Mouse (Mus musculus) lung, postnatal 10 days (tissue): Measurements from ENCODE around the gene Anxa11.
"Not testable (repeated sequence)": the region's sequence is repeated elsewhere in the genome, so short reads cannot be mapped to it uniquely, and the experiment has no call there.

ENCODE experiments used
- DNase-seq: peaks from one replicate; pipeline ENCODE4 v3.0.0; 2021

The Anxa11 gene

GRCm38 (mm10) chr14:25841991-25842687 is at the start of gene Anxa11:
Gene Anxa11, plus strand, starts transcription at chr14:25842156.
- DNase-seq = peak; percentile 92

- no peak for DNase-seq
These were observed 47.6 kb upstream of the Anxa11 start for GRCm38 (mm10) chr14:25794331-25794730.

- DNase-seq = no peak
These were observed 46.9 kb upstream of the Anxa11 start for GRCm38 (mm10) chr14:25795067-25795466.

- DNase-seq = peak; percentile 91
These were observed 46.3 kb upstream of the Anxa11 start for GRCm38 (mm10) chr14:25795561-25796174.

- no peak for DNase-seq
These were observed 45.3 kb upstream of the Anxa11 start for GRCm38 (mm10) chr14:25796619-25797018.

GRCm38 (mm10) chr14:25800166-25800960 is 41.6 kb upstream of the Anxa11 start:
- DNase-seq = peak; percentile 94

- peak; percentile 58 for DNase-seq
These were observed 39.4 kb upstream of the Anxa11 start for GRCm38 (mm10) chr14:25802511-25802910.

- DNase-seq = no peak
These were observed 38.6 kb upstream of the Anxa11 start for GRCm38 (mm10) chr14:25803246-25803809.

- DNase-seq = peak; percentile 35
These were observed 36.1 kb upstream of the Anxa11 start for GRCm38 (mm10) chr14:25805871-25806270.

GRCm38 (mm10) chr14:25806561-25806960 is 35.4 kb upstream of the Anxa11 start:
- no peak for DNase-seq

GRCm38 (mm10) chr14:25811026-25811425 is 30.9 kb upstream of the Anxa11 start:
- DNase-seq = not testable (repeated sequence)

GRCm38 (mm10) chr14:25814140-25814539 is 27.8 kb upstream of the Anxa11 start:
- no peak for DNase-seq

- peak; percentile 87 for DNase-seq
These were observed 25.5 kb upstream of the Anxa11 start for GRCm38 (mm10) chr14:25816416-25816815.

GRCm38 (mm10) chr14:25822584-25822983 is 19.4 kb upstream of the Anxa11 start:
- DNase-seq = no peak

- DNase-seq = no peak
These were observed 17.0 kb upstream of the Anxa11 start for GRCm38 (mm10) chr14:25824995-25825394.

GRCm38 (mm10) chr14:25825880-25826626 is 15.9 kb upstream of the Anxa11 start:
- no peak for DNase-seq

- no peak for DNase-seq
These were observed 15.1 kb upstream of the Anxa11 start for GRCm38 (mm10) chr14:25826866-25827265.

- no peak for DNase-seq
These were observed 10.6 kb upstream of the Anxa11 start for GRCm38 (mm10) chr14:25831332-25831731.

GRCm38 (mm10) chr14:25832301-25832700 is 9.7 kb upstream of the Anxa11 start:
- peak; percentile 78 for DNase-seq

- no peak for DNase-seq
These were observed 3.5 kb upstream of the Anxa11 start for GRCm38 (mm10) chr14:25838411-25838810.

- no peak for DNase-seq
These were observed 2.2 kb upstream of the Anxa11 start for GRCm38 (mm10) chr14:25839791-25840190.

GRCm38 (mm10) chr14:25840961-25841360 is 995 bp upstream of the Anxa11 start:
- DNase-seq = no peak

- DNase-seq = no peak
These were observed 377 bp upstream of the Anxa11 start for GRCm38 (mm10) chr14:25841579-25841978.
